Mouse (Mus musculus): ENCODE data around the gene Nudt5. TPM values are rescaled to one million over a fixed set of nuclear protein-coding genes. Genes with fewer than 3 reads are reported as not detected.

The Nudt5 gene
- 17.3 and 23.0 TPM in 2 replicates for polyA plus RNA-seq (2021; fragmentation: Nextera tagmentation)
- long read RNA-seq, experiment 1, partial matches to known transcripts = 1 of 134 reads
- long read RNA-seq, experiment 1, other reads (novel, unspliced or antisense) = 133 of 134 reads
- long read RNA-seq, experiment 2, partial matches to known transcripts = 2 of 57 reads
- long read RNA-seq, experiment 2, other reads (novel, unspliced or antisense) = 55 of 57 reads

DNA sequence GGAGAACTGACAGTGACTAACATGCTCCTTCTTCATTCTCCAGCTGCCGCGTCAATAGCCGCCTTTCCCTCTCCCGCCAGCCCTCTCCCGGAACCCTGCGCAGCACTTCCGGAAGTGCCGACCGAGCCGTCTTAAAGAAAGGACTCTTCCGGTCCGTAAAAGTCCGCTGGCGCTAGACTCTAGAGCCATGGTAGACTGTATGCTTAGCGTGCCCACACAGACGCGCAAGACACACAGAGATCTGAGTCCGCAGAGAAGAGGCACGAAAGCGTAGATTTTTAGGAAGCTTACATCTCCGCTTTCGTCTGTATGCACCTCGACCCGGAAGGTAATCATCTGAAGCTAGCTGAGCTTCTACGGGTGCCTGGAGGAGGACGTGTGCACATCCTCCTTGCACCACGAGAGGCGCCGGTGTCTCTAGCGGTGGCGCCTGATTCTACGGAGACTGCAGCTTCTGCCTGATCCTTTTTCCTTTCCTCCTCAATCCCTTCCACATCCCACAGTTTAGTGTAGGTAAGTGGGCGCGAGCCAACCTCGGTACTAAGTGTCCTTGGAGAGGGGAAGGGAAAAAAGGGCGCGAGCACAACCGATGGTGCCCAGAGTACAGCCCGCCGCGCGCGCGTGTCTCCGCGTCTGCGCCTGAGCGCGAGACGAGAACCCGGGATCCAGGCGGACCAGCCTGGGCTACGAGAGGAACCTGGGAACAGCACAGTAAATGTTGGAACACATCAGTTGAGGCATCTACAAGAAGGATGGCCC lies at the start of gene Nudt5, which contains the start of gene Cdc123:
Nudt5 (plus strand) TSS at position 147 of the 759 bp plus-strand sequence.
Cdc123 (minus strand) TSS at position 292 of the 759 bp plus-strand sequence.

DNA sequence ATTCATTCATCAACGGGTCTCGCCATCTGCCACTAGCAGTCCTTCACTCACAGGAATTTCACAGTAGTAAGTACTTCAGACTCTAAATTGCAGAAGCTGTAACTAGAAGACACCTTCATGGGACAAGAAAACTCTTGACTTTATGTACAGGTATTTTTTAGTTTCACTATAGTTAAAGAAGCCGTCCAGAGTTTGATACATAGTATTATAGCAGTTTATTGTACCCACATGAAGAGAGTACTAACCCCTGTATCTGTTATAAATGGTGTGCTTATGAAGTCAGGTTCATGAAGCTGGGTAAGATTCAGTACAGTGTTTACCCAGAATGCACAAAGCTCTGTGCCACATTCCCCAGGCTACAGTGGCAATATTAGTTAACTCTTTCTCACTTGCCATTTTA lies 18.0 kb downstream of the Nudt5 start, which contains the start of gene Gm13199:
Gm13199 (minus strand) TSS at position 101 of the 400 bp plus-strand sequence.

DNA sequence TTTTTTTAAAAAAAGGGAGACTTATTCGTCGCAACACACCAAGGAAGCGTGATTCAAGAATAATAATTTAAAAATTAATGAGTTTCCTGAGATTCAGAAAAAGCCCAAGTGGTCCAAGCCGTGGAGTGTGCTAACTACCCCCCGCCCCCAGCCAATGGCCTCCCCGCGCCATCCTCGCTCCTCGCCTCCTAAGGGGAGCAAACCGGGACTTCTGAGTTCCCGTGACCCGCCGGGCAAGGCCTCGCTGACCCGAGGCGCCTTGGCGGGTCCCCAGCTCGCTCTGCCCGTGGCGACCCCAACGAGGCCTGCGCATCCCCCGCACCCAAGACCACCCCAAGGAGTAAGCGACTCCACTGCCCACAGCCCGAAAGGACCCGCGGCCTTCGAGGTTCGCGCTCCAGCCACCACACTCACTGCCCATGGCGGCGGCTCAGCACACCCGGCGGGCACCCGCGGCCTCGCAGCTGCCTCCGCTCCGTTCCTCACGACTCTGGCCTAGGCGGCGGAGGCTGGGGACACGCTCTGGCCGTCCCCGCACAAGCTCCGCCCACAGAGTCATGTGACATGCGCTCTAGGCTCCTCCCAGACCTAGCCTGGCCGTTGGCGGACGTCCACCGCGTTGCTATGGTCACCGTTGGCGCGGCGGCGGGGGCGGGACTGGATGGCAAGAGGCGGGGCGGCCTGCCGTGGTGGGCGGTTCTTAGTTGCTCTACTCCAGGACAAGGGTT lies 50.2 kb downstream of the Nudt5 start, which contains the start of gene Sec61a2:
Sec61a2 (minus strand) TSS at position 590 of the 728 bp plus-strand sequence.

Other genes with a start within 250 kb of the Nudt5 start
- 23.0 and 25.1 TPM in 2 replicates for gene Camk1d, start 130.5 kb upstream of the Nudt5 start, polyA plus RNA-seq (2021; fragmentation: Nextera tagmentation)
- gene Cdc123, start 145 bp downstream of the Nudt5 start, polyA plus RNA-seq (2021; fragmentation: Nextera tagmentation) = 200 and 220 TPM in 2 replicates
- not detected in 2 replicates for gene Gm13199, start 17.9 kb downstream of the Nudt5 start, polyA plus RNA-seq (2021; fragmentation: Nextera tagmentation)
- gene Sec61a2, start 50.4 kb downstream of the Nudt5 start, polyA plus RNA-seq (2021; fragmentation: Nextera tagmentation) = 26.1 and 31.0 TPM in 2 replicates
- gene Dhtkd1, start 97.8 kb downstream of the Nudt5 start, polyA plus RNA-seq (2021; fragmentation: Nextera tagmentation) = 1.5 and 1.7 TPM in 2 replicates
- 4.9 and 7.0 TPM in 2 replicates for gene Upf2, start 106.5 kb downstream of the Nudt5 start, polyA plus RNA-seq (2021; fragmentation: Nextera tagmentation)

Measured in left cerebral cortex, adult 6 months (tissue).